Mouse (Mus musculus) midbrain, embryonic 11.5 days (tissue): ENCODE measurements around the gene Zmym6. TPM values are rescaled to one million over a fixed set of nuclear protein-coding genes. Genes with fewer than 3 reads are reported as not detected.

ENCODE experiments used
- ATAC-seq: fragments of 200-750 bp; cut with Nextera tagmentation; 2 replicates; pipeline ENCODE4 v1.8.0; 2017; ENCODE audit warnings: moderate TSS enrichment, moderate library complexity; ENCODE audit not compliant: low FRiP score
- DNase-seq: peaks from one replicate; pipeline ENCODE4 v3.0.0; 2015; ENCODE audit warnings: low spot score; ENCODE audit errors: missing footprints
- H3K27ac ChIP-seq: fragments of 300-500 bp; sonication (generic); 2 replicates; pipeline ENCODE4 v1.5.1; 2014; ENCODE audit warnings: low read depth, low read length
- H3K27me3 ChIP-seq: fragments of 300-500 bp; sonication (generic); 2 replicates; pipeline ENCODE4 v1.6.1; 2014; ENCODE audit warnings: mild to moderate bottlenecking, low read length, moderate library complexity, mixed read lengths; ENCODE audit not compliant: control insufficient read depth, insufficient read depth
- H3K36me3 ChIP-seq: fragments of 300-500 bp; sonication (generic); 2 replicates; pipeline ENCODE4 v1.6.1; 2014; ENCODE audit warnings: mild to moderate bottlenecking, low read length, moderate library complexity, mixed read lengths; ENCODE audit not compliant: control insufficient read depth, insufficient read depth
- H3K4me1 ChIP-seq: fragments of 300-500 bp; sonication (generic); 2 replicates; pipeline ENCODE4 v1.6.1; 2014; ENCODE audit warnings: low read length; ENCODE audit not compliant: control insufficient read depth, insufficient read depth
- H3K4me2 ChIP-seq: fragments of 300-500 bp; sonication (generic); 2 replicates; pipeline ENCODE4 v1.6.1; 2014; ENCODE audit warnings: mild to moderate bottlenecking, moderate library complexity
- H3K4me3 ChIP-seq: fragments of 300-500 bp; sonication (generic); 2 replicates; pipeline ENCODE4 v1.5.1; 2014; ENCODE audit warnings: low read depth, low read length
- H3K9ac ChIP-seq: fragments of 300-500 bp; sonication (generic); 2 replicates; pipeline ENCODE4 v1.6.1; 2014; ENCODE audit warnings: low read length
- H3K9me3 ChIP-seq: fragments of 300-500 bp; sonication (generic); 2 replicates; pipeline ENCODE4 v1.6.1; 2016; ENCODE audit warnings: low read length; ENCODE audit not compliant: control insufficient read depth
- WGBS: fragments of 180-500 bp; shearing (Covaris S2); extraction: QIAGEN DNeasy Blood & Tissue Kit; methylation state at CpG from one replicate; pipeline ENCODE4 v1.1.7; 2014; 5-methylcytosine and 5-hydroxymethylcytosine counted together
- polyA plus RNA-seq: library from polyadenylated mRNA; unstranded; fragments of >200 nt; fragmentation: Nextera tagmentation; extraction: Ambion mirVana; gene quantifications from 2 replicates; pipeline ENCODE4 v1.2.1, GENCODE M21; 2014

The Zmym6 gene
- polyA plus RNA-seq, result 26.7 and 30.8 TPM in 2 replicates

- Histone ChIP-seq H3K9ac (peak within 1 kb of the TSS; percentile 69), H3K36me3 (no peaks in the 10 kb centered on the region), H3K9me3 (no peaks in the 10 kb centered on the region), H3K4me2 (peak within 1 kb of the TSS; percentile 63), H3K4me1 (peaks cover 5% of the 10 kb centered on the region), H3K27me3 (no peaks in the 10 kb centered on the region), H3K27ac (peak within 1 kb of the TSS; percentile 64; the same call in 1 of the 2 replicates), H3K4me3 (peak within 1 kb of the TSS; percentile 40)
- ATAC-seq (peak; percentile 97), DNase-seq (peak; percentile 100)
- WGBS, result under 1% methylated on average over 46 of the region's 46 CpGs
Measured at GRCm38 (mm10) chr4:127076875-127077548, at the start of gene Zmym6. Gene Zmym6, plus strand, starts transcription at chr4:127077383.

GRCm38 (mm10) chr4:127037158-127037557 is 40.0 kb upstream of the Zmym6 start:
- no peak for ATAC-seq
- no peak overlapping the region for H3K27ac ChIP-seq
- H3K4me1 ChIP-seq, result no peaks in the 10 kb centered on the region
- no peak overlapping the region for H3K9ac ChIP-seq
- 93% methylated on average over 3 of the region's 3 CpGs for WGBS
- no peaks in the 10 kb centered on the region for H3K27me3 ChIP-seq
- no peaks in the 10 kb centered on the region for H3K9me3 ChIP-seq
- H3K4me3 ChIP-seq, result no peak overlapping the region
- peaks cover 23% of the 10 kb centered on the region; the same call in 1 of the 2 replicates for H3K36me3 ChIP-seq
- DNase-seq, result peak; percentile 88
- no peak overlapping the region for H3K4me2 ChIP-seq

- Histone ChIP-seq H3K36me3 (peaks cover 20% of the 10 kb centered on the region; the same call in 1 of the 2 replicates), H3K9me3 (no peaks in the 10 kb centered on the region), H3K4me3 (no peak overlapping the region), H3K9ac (no peak overlapping the region), H3K4me1 (no peaks in the 10 kb centered on the region), H3K27me3 (no peaks in the 10 kb centered on the region), H3K27ac (no peak overlapping the region), H3K4me2 (no peak overlapping the region)
- ATAC-seq (0 out of 2 replicates have a peak, but pooled peaks have one; percentile 15), DNase-seq (peak; percentile 89)
- 91% methylated on average over 8 of the region's 8 CpGs for WGBS
Measured at GRCm38 (mm10) chr4:127037908-127038827, 39.0 kb upstream of the Zmym6 start.

GRCm38 (mm10) chr4:127038828-127039349 is 38.3 kb upstream of the Zmym6 start:
- no peak overlapping the region for H3K9ac ChIP-seq
- H3K27me3 ChIP-seq, result no peaks in the 10 kb centered on the region
- ATAC-seq, result 0 out of 2 replicates have a peak, but pooled peaks have one; percentile 19
- no peak overlapping the region for H3K27ac ChIP-seq
- H3K4me1 ChIP-seq, result no peaks in the 10 kb centered on the region
- peak; percentile 87 for DNase-seq
- no peak overlapping the region for H3K4me3 ChIP-seq
- no peak overlapping the region for H3K4me2 ChIP-seq
- H3K36me3 ChIP-seq, result peaks cover 17% of the 10 kb centered on the region; the same call in 1 of the 2 replicates
- 92% methylated on average over 3 of the region's 3 CpGs for WGBS
- no peaks in the 10 kb centered on the region for H3K9me3 ChIP-seq

- no peaks in the 10 kb centered on the region for H3K9me3 ChIP-seq
- H3K4me1 ChIP-seq, result no peaks in the 10 kb centered on the region
- H3K27me3 ChIP-seq, result no peaks in the 10 kb centered on the region
- H3K9ac ChIP-seq, result no peak overlapping the region
- H3K4me3 ChIP-seq, result no peak overlapping the region
- no peak overlapping the region for H3K4me2 ChIP-seq
- 83% methylated on average over 3 of the region's 3 CpGs for WGBS
- H3K27ac ChIP-seq, result no peak overlapping the region
- peaks cover 17% of the 10 kb centered on the region; the same call in 1 of the 2 replicates for H3K36me3 ChIP-seq
- DNase-seq (no peak), ATAC-seq (peak; percentile 43; the same call in 1 of the 2 replicates)
Measured at GRCm38 (mm10) chr4:127039871-127040483, 37.2 kb upstream of the Zmym6 start.

GRCm38 (mm10) chr4:127043540-127043939 is 33.6 kb upstream of the Zmym6 start:
- H3K4me1 ChIP-seq, result no peaks in the 10 kb centered on the region
- H3K36me3 ChIP-seq, result peaks cover 2% of the 10 kb centered on the region; the same call in 1 of the 2 replicates
- H3K9ac ChIP-seq, result no peak overlapping the region
- H3K27me3 ChIP-seq, result no peaks in the 10 kb centered on the region
- no peak for DNase-seq
- H3K4me2 ChIP-seq, result no peak overlapping the region
- no peak overlapping the region for H3K4me3 ChIP-seq
- H3K27ac ChIP-seq, result no peak overlapping the region
- 86% methylated on average over 4 of the region's 4 CpGs for WGBS
- no peaks in the 10 kb centered on the region for H3K9me3 ChIP-seq
- no peak for ATAC-seq

GRCm38 (mm10) chr4:127051121-127051520 is 26.1 kb upstream of the Zmym6 start:
- Histone ChIP-seq H3K27me3 (no peaks in the 10 kb centered on the region), H3K4me1 (no peaks in the 10 kb centered on the region), H3K9me3 (no peaks in the 10 kb centered on the region), H3K27ac (no peak overlapping the region), H3K4me2 (no peak overlapping the region), H3K36me3 (no peaks in the 10 kb centered on the region), H3K4me3 (no peak overlapping the region), H3K9ac (no peak overlapping the region)
- 91% methylated on average over 8 of the region's 8 CpGs for WGBS
- DNase-seq, result peak; percentile 51
- no peak for ATAC-seq

GRCm38 (mm10) chr4:127053071-127053470 is 24.1 kb upstream of the Zmym6 start:
- no peak for ATAC-seq
- 91% methylated on average over 5 of the region's 5 CpGs for WGBS
- 0 out of 2 replicates have a peak, but pooled peaks cover under 1% of the 10 kb centered on the region for H3K36me3 ChIP-seq

More at GRCm38 (mm10) chr4:127053071-127053470, 24.1 kb upstream of the Zmym6 start:
- no peak overlapping the region for H3K4me2 ChIP-seq
- peak; percentile 60 for DNase-seq
- no peak overlapping the region for H3K27ac ChIP-seq
- H3K9me3 ChIP-seq, result no peaks in the 10 kb centered on the region
- H3K9ac ChIP-seq, result no peak overlapping the region
- H3K27me3 ChIP-seq, result no peaks in the 10 kb centered on the region
- H3K4me1 ChIP-seq, result no peaks in the 10 kb centered on the region
- H3K4me3 ChIP-seq, result no peak overlapping the region
